Mouse (Mus musculus) cerebellum, adult 2 months (tissue): ENCODE measurements at regions not wholly inside any gene's neighbourhood (a gene's known extent, or its start where the extent isn't known, plus 50 kb on each side); places are given as distances from the start of the nearest gene placed in this dataset.

Experiments
- CTCF ChIP-seq: fragments of 200-500 bp; IDR thresholded peaks from 2 replicates; pipeline ENCODE4 v1.5.1; 2011; ENCODE audit warnings: low read depth, mild to moderate bottlenecking, control low read depth, low read length, moderate library complexity, borderline replicate concordance; ENCODE audit not compliant: insufficient read depth
- POLR2A ChIP-seq: fragments of 200-500 bp; IDR thresholded peaks from 2 replicates; pipeline ENCODE4 v1.6.1; 2011; ENCODE audit warnings: low read length, control low read depth, borderline replicate concordance; ENCODE audit not compliant: insufficient read depth

DNA sequence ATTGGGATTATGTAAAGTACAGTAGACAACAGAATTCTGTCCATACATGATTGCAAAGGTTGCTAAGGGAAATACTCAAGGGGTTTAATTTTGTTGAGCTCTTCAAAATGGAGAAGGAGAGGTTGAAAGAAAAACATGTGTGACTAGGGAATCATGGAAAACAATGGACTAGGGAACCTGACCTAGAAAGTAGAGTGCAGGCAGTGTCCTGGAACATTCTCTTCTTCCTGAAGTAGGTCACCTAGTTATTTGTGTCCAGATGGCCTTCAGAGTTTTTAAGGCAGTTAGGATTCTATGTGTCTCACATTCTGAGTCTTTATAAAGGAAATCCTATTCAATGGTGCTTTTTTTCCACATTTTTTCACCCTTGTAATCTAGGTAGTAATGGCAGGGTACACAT is 532.8 kb upstream of the Cdh6 start:
- TF ChIP-seq CTCF: no peak
- no peak for TF ChIP-seq POLR2A
